Mouse (Mus musculus) embryonic facial prominence, embryonic 14.5 days (tissue): ENCODE data around the gene Arl13b. TPM values are rescaled to one million over a fixed set of nuclear protein-coding genes. Genes with fewer than 3 reads are reported as not detected.

Experiments
- ATAC-seq: fragments of 200-750 bp; cut with Nextera tagmentation; 2 replicates; pipeline ENCODE4 v1.8.0; 2017; ENCODE audit warnings: low read depth, moderate number of reproducible peaks, moderate TSS enrichment
- DNase-seq: peaks from one replicate; pipeline ENCODE4 v3.0.0-alpha.2; 2015; ENCODE audit warnings: low spot score
- H3K27ac ChIP-seq: fragments of 300-500 bp; sonication (generic); replicated peaks from 2 replicates; pipeline ENCODE4 v1.5.1; 2014; ENCODE audit warnings: low read depth, mild to moderate bottlenecking, low read length, moderate library complexity
- H3K27me3 ChIP-seq: fragments of 300-500 bp; sonication (generic); replicated peaks from 2 replicates; pipeline ENCODE4 v1.6.1; 2014; ENCODE audit warnings: low read length; ENCODE audit not compliant: control insufficient read depth, insufficient read depth
- H3K36me3 ChIP-seq: fragments of 300-500 bp; sonication (generic); 2 replicates; pipeline ENCODE4 v1.6.1; 2014; ENCODE audit warnings: low read length, mixed read lengths; ENCODE audit not compliant: control insufficient read depth, insufficient read depth
- H3K4me1 ChIP-seq: fragments of 300-500 bp; sonication (generic); 2 replicates; pipeline ENCODE4 v1.6.1; 2014; ENCODE audit warnings: antibody characterized with exemption, low read length; ENCODE audit not compliant: control insufficient read depth, insufficient read depth
- H3K4me2 ChIP-seq: fragments of 300-500 bp; sonication (generic); 2 replicates; pipeline ENCODE4 v1.6.1; 2014; ENCODE audit warnings: low read depth, mild to moderate bottlenecking, low read length, moderate library complexity, mixed read lengths
- H3K4me3 ChIP-seq: fragments of 300-500 bp; sonication (generic); 2 replicates; pipeline ENCODE4 v1.5.1; 2014; ENCODE audit warnings: low read depth, mild to moderate bottlenecking, low read length
- H3K9ac ChIP-seq: fragments of 300-500 bp; sonication (generic); 2 replicates; pipeline ENCODE4 v1.6.1; 2014; ENCODE audit warnings: low read depth, mild to moderate bottlenecking, low read length, moderate library complexity, mixed read lengths
- H3K9me3 ChIP-seq: fragments of 300-500 bp; sonication (generic); 2 replicates; pipeline ENCODE4 v1.6.1; 2016; ENCODE audit warnings: low read length; ENCODE audit not compliant: control insufficient read depth
- WGBS: fragments of 180-500 bp; shearing (Covaris S2); extraction: QIAGEN DNeasy Blood & Tissue Kit; methylation state at CpG from one replicate; pipeline ENCODE4 v1.1.7; 2014; 5-methylcytosine and 5-hydroxymethylcytosine counted together
- polyA plus RNA-seq: library from polyadenylated mRNA; unstranded; fragments of >200 nt; fragmentation: Nextera tagmentation; extraction: Ambion mirVana; gene quantifications from 2 replicates; pipeline ENCODE4 v1.2.1, GENCODE M21; 2014

Arl13b gene
- polyA plus RNA-seq, 1 experiment from 2014 or later: 23.0 TPM

DNA sequence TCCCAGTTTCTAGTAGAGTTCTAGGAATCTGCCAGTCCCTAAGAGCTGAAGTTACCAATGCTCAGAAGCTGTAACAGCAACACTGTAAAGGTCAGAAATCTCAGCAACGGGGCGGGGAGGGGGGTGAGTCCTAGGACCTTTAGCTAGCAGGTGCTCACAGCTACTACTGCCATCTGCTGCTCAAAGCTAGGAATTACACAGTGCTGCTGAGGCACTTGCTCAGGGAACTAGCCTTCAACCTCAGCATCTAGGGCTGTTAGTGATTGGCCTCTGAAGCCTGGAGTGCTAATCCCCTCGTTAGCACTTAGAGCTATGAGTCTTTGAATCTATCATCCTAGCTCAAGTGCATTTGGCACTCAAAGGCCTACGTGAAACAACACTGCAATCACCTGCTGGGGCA is 14.4 kb downstream of the Arl13b start:
- peak; percentile 22 for DNase-seq

DNA sequence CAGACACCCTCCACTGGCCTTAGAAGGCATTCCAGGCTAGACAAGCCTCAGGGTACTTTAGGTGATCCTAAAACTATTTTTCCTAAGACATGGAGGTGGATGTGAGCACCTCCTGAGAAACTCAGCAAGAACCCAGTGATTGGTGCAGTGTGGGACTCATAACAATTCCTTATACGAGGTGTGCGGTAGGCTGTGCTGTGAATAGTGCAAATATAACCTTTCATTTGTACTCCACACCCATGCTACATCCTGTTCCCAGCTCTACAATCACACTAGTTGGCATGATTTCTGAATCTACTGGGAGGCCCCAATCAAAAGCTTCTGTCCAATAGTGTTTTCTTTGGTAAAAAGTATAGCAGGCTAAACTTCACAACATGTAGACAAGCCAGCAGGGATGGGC is 14.8 kb downstream of the Arl13b start:
- H3K27ac ChIP-seq: no peak overlapping the region
- no peak overlapping the region for H3K4me3 ChIP-seq
- H3K4me1 ChIP-seq: no peaks in the 10 kb centered on the region
- no peaks in the 10 kb centered on the region for H3K36me3 ChIP-seq
- H3K4me2 ChIP-seq: no peak overlapping the region
- ATAC-seq (no peak), DNase-seq (no peak)
- no peaks in the 10 kb centered on the region for H3K27me3 ChIP-seq
- no peaks in the 10 kb centered on the region for H3K9me3 ChIP-seq
- H3K9ac ChIP-seq: no peak overlapping the region
- 86% methylated on average over 2 of the region's 2 CpGs for whole genome bisulfite sequencing

More for the DNA sequence above, 14.4 kb downstream of the Arl13b start:
- ATAC-seq: peak; percentile 37; the same call in 1 of the 2 replicates
- H3K27me3 ChIP-seq: no peaks in the 10 kb centered on the region
- no peak overlapping the region for H3K27ac ChIP-seq
- no peak overlapping the region for H3K4me3 ChIP-seq
- H3K4me1 ChIP-seq: no peaks in the 10 kb centered on the region
- no peak overlapping the region for H3K4me2 ChIP-seq
- H3K9me3 ChIP-seq: no peaks in the 10 kb centered on the region
- 28% methylated on average over 4 of the region's 4 CpGs for WGBS
- no peak overlapping the region for H3K9ac ChIP-seq
- no peaks in the 10 kb centered on the region for H3K36me3 ChIP-seq

DNA sequence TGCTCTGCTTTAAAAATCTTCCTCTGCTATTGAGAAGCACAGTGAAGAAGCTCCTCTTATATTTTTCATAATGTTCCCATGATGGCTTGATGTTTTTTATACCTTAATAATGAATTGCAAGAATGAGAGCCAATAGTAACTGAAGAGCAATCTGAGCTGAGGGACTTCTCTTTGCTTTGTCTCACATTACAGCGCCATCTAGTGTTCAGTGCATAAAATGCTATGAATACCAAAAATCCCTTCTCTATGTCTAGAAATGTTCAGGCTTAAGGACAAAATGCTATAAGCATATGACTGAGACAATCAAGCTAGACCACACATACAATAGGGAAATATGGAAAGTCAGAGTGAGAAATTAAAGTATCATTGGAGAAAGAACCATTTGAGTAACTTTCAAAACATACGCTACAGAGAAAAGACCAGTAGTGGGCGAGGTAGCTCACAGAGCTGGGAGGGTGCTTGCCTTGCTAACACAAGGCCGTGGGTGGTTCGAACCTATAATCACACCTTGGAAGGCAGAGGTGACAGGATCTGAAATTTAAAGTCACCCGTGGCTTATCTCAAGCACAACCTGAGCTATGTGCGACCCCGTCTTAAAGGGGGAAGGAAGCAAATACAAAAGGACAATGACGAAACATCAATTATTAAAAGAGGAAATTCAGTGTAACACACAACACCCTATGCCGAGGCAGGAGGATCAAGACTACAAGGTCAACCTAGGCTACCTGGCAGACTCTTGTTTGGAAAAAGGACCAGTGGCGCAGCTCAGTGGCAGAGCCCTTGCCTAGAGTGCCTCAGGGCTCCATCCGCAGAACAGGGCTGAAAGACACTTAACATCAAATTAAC is 20.5 kb downstream of the Arl13b start:
- Histone ChIP-seq H3K9me3 (no peaks in the 10 kb centered on the region), H3K9ac (no peak overlapping the region), H3K27ac (no peak overlapping the region), H3K4me2 (no peak overlapping the region), H3K27me3 (no peaks in the 10 kb centered on the region), H3K36me3 (0 out of 2 replicates have a peak, but pooled peaks cover 10% of the 10 kb centered on the region), H3K4me3 (no peak overlapping the region), H3K4me1 (no peaks in the 10 kb centered on the region)
- ATAC-seq: no peak
- peak; percentile 77 for DNase-seq
- WGBS: 75% methylated on average over 12 of the region's 12 CpGs

DNA sequence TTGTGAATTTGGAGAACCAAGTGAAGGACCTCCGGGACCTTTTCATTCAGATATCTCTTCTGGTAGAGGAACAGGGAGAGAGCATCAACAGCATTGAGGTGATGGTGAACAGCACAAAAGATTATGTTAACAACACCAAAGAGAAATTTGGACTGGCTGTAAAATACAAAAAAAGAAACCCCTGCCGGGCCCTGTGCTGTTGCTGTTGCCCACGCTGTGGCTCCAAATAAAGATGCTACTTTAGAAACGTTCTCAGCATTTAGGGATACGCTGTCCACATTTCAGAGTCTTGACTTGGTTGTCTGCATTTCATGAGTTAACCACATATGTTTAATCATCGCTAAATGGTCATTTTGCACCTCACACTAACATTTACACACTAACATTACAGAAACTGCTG is 24.4 kb downstream of the Arl13b start:
- no peaks in the 10 kb centered on the region for H3K9me3 ChIP-seq
- H3K27me3 ChIP-seq: no peaks in the 10 kb centered on the region
- H3K4me1 ChIP-seq: no peaks in the 10 kb centered on the region
- no peak for ATAC-seq
- no peak for DNase-seq
- H3K36me3 ChIP-seq: 0 out of 2 replicates have a peak, but pooled peaks cover 10% of the 10 kb centered on the region
- no peak overlapping the region for H3K4me3 ChIP-seq
- no peak overlapping the region for H3K9ac ChIP-seq
- no peak overlapping the region for H3K27ac ChIP-seq
- no peak overlapping the region for H3K4me2 ChIP-seq
- 94% methylated on average over 6 of the region's 6 CpGs for WGBS

DNA sequence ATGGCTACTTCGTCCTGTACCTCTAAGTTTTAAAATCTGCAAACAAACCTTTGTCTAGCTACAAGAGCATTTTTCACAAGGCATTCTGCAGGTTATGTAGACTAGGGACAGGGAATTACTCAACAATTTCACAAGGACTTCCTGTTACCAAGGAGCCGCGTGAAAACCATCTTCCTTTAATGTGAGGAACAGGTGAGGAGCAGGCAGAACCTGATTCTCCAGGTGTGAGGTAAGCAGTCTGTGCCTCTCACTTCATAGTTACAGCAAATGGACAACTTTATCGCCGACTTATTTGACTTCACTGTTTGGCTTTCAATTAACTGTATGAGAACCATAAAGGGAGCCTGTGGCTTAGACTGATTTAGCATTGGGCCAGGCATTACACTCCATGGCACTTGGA is 32.3 kb downstream of the Arl13b start, which contains the start of gene Stx19:
TSS of gene Stx19 (plus strand) at position 186 of the 400 bp plus-strand sequence.
- H3K4me3 ChIP-seq: no peak within 1 kb of the TSS
- WGBS: 69% methylated on average over 5 of the region's 5 CpGs
- DNase-seq (peak; percentile 76), ATAC-seq (peak; percentile 90)
- 0 out of 2 replicates have a peak, but pooled peaks cover 6% of the 10 kb centered on the region for H3K36me3 ChIP-seq
- no peaks in the 10 kb centered on the region for H3K9me3 ChIP-seq
- H3K4me1 ChIP-seq: no peaks in the 10 kb centered on the region
- no peaks in the 10 kb centered on the region for H3K27me3 ChIP-seq
- 0 out of 2 replicates have a peak within 1 kb of the TSS, but pooled peaks have one; percentile 10 for H3K27ac ChIP-seq
- H3K4me2 ChIP-seq: no peak within 1 kb of the TSS
- no peak within 1 kb of the TSS for H3K9ac ChIP-seq

DNA sequence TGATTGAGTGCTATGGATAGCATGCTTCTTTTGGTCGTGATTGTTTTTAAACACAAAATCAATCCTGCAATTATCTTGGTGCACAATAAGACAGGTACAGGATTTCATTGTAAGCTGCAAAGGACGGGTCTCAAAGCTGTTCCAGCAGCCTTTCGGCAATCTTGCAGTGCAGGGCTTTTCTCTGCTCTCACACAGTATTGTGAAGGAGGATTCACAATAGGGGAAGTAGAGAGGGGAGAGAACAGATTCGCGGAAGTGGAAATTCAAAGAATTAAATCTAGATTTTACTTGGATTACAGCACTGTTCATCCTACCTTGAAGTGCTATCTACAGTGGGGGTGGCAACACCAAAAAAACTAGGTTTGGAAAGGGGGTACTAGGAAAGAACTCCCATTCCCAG is 33.0 kb downstream of the Arl13b start:
- no peaks in the 10 kb centered on the region for H3K27me3 ChIP-seq
- 79% methylated on average over 5 of the region's 5 CpGs for WGBS
- 0 out of 2 replicates have a peak, but pooled peaks cover 6% of the 10 kb centered on the region for H3K36me3 ChIP-seq
- no peaks in the 10 kb centered on the region for H3K4me1 ChIP-seq
- H3K9ac ChIP-seq: no peak overlapping the region
- ATAC-seq (no peak), DNase-seq (no peak)
- no peak overlapping the region for H3K4me2 ChIP-seq
- no peaks in the 10 kb centered on the region for H3K9me3 ChIP-seq
- no peak overlapping the region for H3K27ac ChIP-seq
- H3K4me3 ChIP-seq: no peak overlapping the region

DNA sequence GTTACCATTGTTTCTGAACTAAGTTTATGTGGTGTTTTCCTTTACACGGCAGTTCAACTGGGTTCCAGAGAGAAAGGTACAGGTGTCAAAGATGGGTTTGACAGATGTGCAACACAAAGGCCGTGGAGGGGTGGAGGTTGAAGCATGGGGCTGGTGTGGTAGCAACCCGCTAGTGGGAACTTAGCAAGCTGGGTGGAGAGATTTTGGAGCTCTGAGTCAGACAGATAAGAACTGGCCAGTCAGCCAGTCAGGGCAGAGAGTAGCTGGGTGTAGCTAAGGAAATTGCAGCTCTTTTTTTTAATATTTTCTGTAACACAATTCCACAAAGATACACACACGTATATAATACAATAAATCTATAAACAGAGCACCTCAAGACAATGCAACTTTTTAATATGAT is 36.0 kb downstream of the Arl13b start:
- Histone ChIP-seq H3K27me3 (no peaks in the 10 kb centered on the region), H3K36me3 (0 out of 2 replicates have a peak, but pooled peaks cover 6% of the 10 kb centered on the region), H3K27ac (no peak overlapping the region), H3K4me1 (no peaks in the 10 kb centered on the region), H3K4me2 (no peak overlapping the region), H3K4me3 (no peak overlapping the region), H3K9ac (no peak overlapping the region), H3K9me3 (no peaks in the 10 kb centered on the region)
- no peak for ATAC-seq
- WGBS: 88% methylated on average over 4 of the region's 4 CpGs
- DNase-seq: no peak

DNA sequence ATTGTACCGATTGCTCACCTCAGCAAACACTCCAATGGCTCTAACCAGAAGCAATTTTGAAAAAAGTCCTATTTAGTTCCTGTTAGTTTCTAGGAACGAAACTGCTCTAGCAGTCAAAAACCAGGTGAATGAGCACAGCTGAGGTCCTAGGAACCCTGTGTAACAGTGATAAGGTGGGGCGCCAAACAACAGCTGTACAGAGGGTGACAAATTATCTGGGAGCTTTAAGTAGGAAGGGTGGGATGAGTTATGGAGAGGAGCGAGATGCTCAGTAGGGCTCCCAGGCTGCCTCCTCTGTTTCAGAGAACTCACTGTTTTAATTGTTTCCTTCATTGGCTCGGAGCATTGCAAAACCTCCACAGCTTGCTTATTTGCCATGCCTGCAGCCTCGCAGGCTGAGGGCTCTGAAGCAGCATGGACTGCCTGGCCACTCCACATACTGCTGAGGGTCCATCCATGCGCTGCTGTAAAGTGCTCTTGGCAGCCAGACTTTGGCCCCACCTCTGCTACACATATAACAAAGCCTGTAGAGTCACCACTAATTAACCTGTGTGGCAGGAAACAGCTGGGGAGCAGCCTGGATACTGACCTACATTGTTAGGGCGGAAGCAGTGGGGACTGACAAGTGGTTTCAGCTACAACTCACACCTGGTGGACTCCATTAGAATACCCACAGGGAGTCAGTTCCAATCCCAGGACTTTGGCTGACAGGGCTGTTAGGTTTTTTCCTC is 39.4 kb downstream of the Arl13b start:
- peak; percentile 67; the same call in 1 of the 2 replicates for ATAC-seq
- no peak overlapping the region for H3K27ac ChIP-seq

More for the DNA sequence above, 39.4 kb downstream of the Arl13b start:
- peak; percentile 41 for DNase-seq
- H3K4me2 ChIP-seq: no peak overlapping the region
- 61% methylated on average over 8 of the region's 8 CpGs for WGBS
- H3K4me1 ChIP-seq: no peaks in the 10 kb centered on the region
- 0 out of 2 replicates have a peak, but pooled peaks cover 12% of the 10 kb centered on the region for H3K36me3 ChIP-seq
- H3K27me3 ChIP-seq: no peaks in the 10 kb centered on the region
- H3K4me3 ChIP-seq: no peak overlapping the region
- H3K9ac ChIP-seq: no peak overlapping the region
- no peaks in the 10 kb centered on the region for H3K9me3 ChIP-seq
